Mouse (Mus musculus) megakaryocyte, embryonic 14.5 days (primary cell): Measurements from ENCODE around the gene Ctnna3.

Experiments
- FLI1 ChIP-seq: IDR thresholded peaks from 2 replicates; pipeline ENCODE4 v1.6.1; 2012; ENCODE audit warnings: low read length, inconsistent platforms, mixed read lengths
- GATA1 ChIP-seq: IDR thresholded peaks from 3 replicates; pipeline ENCODE4 v1.6.1; 2012; ENCODE audit warnings: mixed read lengths, low read length, inconsistent platforms, borderline replicate concordance

GRCm38 (mm10) chr10:63423591-63424474 lies 6.1 kb upstream of the Ctnna3 start:
- TF ChIP-seq FLI1 = no peak
- TF ChIP-seq GATA1 = no peak
